Comparison of ENCODE assay signal across 7 mouse cellular contexts in the genomic region with DNA sequence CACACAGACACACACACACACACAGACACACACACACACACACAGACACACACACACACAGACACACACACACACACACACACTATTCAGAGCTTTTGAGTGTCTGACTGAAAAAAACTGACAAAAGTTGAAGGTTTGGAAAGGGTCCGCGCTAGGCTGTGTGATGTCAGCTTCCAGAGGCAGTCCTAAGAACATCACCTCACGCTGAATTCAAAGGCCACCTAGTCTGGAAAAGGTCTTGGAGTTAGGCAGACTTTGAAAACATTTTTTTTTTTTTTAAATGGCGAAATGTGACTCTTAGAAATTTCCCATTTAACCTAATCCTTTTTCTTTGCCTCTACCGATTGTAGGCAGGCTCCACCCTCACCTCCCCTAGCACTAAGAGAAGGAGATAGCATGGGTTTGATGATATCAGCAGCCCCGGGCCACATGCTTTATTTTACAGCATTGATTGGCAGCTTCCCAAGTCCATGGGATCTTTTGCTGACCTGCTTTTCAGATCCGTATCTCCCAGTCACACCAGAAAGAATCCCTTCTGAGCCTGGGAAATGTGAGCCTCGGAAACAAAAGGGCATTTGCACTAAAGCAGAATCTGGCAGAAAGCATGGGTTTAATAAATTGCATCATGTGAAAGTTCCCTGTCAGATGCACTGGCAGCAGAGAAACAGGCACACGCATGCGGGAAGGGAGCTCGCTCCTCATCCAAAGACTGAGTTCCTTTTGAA.
DNase-seq lines count a peak whose midpoint lies in the region; ATAC-seq lines count a peak whose summit lies in the region.

No protein-coding gene starts in this region.

- peak overlapping the region; percentile 61 for H3K27ac ChIP-seq in brown adipose tissue, adult 24 weeks (replicated peaks; ENCODE audit: low read depth, low read length)
- peak overlapping the region; percentile 94 for H3K27ac ChIP-seq in forebrain, embryonic 13.5 days
- peak overlapping the region; percentile 95 for H3K27ac ChIP-seq in midbrain, embryonic 13.5 days

- peak overlapping the region; percentile 58 for H3K4me2 ChIP-seq in forebrain, embryonic 13.5 days
- H3K4me2 ChIP-seq in midbrain, embryonic 13.5 days (replicated peaks): peak overlapping the region; percentile 55

- no peaks in the 10 kb centered on the region for H3K27me3 ChIP-seq in forebrain, embryonic 13.5 days
- H3K27me3 ChIP-seq in midbrain, embryonic 13.5 days: no peaks in the 10 kb centered on the region

- no peaks in the 10 kb centered on the region for H3K36me3 ChIP-seq in forebrain, embryonic 13.5 days (ENCODE audit: poor library complexity, severe bottlenecking)
- H3K36me3 ChIP-seq in midbrain, embryonic 13.5 days: no peaks in the 10 kb centered on the region

- WGBS in forebrain, embryonic 13.5 days: 5% methylated on average over 11 of the region's 11 CpGs
- 11% methylated on average over 11 of the region's 11 CpGs for WGBS in midbrain, embryonic 13.5 days

- ATAC-seq in forebrain, embryonic 13.5 days: no peak
- no peak for ATAC-seq in midbrain, embryonic 13.5 days

- H3K4me3 ChIP-seq in brown adipose tissue, adult 24 weeks (ENCODE audit: insufficient read depth, low read depth, low read length): 0 out of 2 replicates have a peak overlapping the region, but pooled peaks have one; percentile 31
- peak overlapping the region; percentile 12; the same call in 1 of the 2 replicates for H3K4me3 ChIP-seq in forebrain, embryonic 13.5 days
- H3K4me3 ChIP-seq in midbrain, embryonic 13.5 days (replicated peaks): peak overlapping the region; percentile 34

- H3K9ac ChIP-seq in forebrain, embryonic 13.5 days: peak overlapping the region; percentile 21
- peak overlapping the region; percentile 49 for H3K9ac ChIP-seq in midbrain, embryonic 13.5 days (replicated peaks)

- peak; percentile 22 for DNase-seq in T-cell, adult 2 months (ENCODE audit: low spot score)
- peak; percentile 72 for DNase-seq in induced T-regulatory cell, adult 2 months (ENCODE audit: low read depth)
- DNase-seq in left cerebral cortex, postnatal 25 days (ENCODE audit: low spot score in 2 of 2): peak; percentile 18 to 41
- DNase-seq in thymus, postnatal 25 days: peak; percentile 51

- peaks cover 4% of the 10 kb centered on the region; the same call in 1 of the 2 replicates for H3K4me1 ChIP-seq in brown adipose tissue, adult 24 weeks (ENCODE audit: control insufficient read depth, insufficient read depth, insufficient read length, low read length)
- H3K4me1 ChIP-seq in forebrain, embryonic 13.5 days: peaks cover 42% of the 10 kb centered on the region
- H3K4me1 ChIP-seq in midbrain, embryonic 13.5 days (replicated peaks): peaks cover 48% of the 10 kb centered on the region

- intact Hi-C loops in left cerebral cortex, postnatal 25 days (cut with DNase I): loop anchor here (5.0 kb wide), 2 partner anchors 79 to 381 kb away; no protein-coding TSS in a partner anchor

- no peaks in the 10 kb centered on the region for H3K9me3 ChIP-seq in forebrain, embryonic 13.5 days (replicated peaks)
- H3K9me3 ChIP-seq in midbrain, embryonic 13.5 days: no peaks in the 10 kb centered on the region

Comparison
In these comparisons a context has a peak if more than half of its experiments do, and no peak if none do; other contexts are left out.
1. DNase-seq: peak in every context shown above with its lines; median percentile 72 in induced T-regulatory cell, adult 2 months; 51 in thymus, postnatal 25 days; 30 in left cerebral cortex, postnatal 25 days; 22 in T-cell, adult 2 months.